Mouse (Mus musculus): Measurements from ENCODE around the gene Gckr.
A peak's percentile ranks its signal among the peaks of the same experiment; 100 is the strongest.

Gene Gckr

GRCm38 (mm10) chr5:31297047-31297757 is at the start of gene Gckr:
Gene Gckr (plus strand): TSS chr5:31297443.
- DNase-seq (ENCODE audit: low spot score in 2 of 2), result no peak

GRCm38 (mm10) chr5:31250716-31251115 is 46.5 kb upstream of the Gckr start:
- DNase-seq (ENCODE audit: low spot score in 2 of 2), result no peak

DNA sequence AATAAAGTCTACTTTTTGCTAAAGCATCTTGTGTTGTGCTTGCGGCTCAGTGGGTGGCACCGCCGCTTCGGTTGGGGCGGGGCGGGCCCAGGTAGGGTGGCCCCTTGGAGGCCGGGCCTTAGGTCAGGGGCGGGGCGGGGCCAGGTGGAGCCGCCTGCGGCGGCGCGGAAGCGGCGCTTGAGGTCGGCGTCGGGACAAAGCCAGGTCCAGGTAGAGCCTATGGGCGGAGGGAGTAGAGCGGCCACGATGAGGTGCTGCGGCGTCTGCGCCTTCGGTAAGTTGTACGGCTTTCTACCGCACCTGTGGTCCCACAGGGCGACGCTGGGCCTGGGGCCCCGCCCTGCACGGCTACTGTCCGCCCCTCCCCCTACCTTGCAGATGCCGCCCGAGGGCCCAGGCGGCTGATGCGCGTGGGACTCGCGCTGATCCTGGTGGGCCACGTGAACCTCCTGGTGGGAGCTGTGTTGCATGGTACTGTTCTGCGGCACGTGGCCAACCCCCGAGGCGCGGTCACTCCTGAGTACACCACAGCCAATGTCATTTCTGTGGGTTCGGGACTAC is 45.6 kb upstream of the Gckr start, which contains the start of gene Krtcap3:
Krtcap3 (plus strand) TSS at position 151 of the 561 bp plus-strand sequence.
- DNase-seq (ENCODE audit: low spot score in 2 of 2), result peak in 1 of 2 experiments; percentile 38

DNA sequence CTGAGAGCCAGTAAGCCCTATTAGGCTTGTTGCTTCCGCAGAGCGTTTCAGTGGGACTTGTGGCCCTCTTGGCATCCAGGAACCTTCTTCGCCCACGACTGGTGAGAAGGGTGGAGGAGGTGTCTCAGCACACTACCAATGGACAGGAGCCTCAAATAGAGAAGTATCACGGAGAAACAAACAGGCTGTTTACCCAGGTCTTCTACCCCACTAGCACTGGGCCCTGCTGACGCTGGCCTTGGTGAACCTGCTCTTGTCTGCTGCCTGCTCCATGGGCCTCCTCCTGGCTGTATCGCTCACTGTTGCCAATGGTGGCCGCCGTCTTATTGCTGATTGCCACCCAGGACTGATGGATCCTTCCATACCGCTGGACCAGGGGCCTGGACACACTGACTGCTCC is 45.1 kb upstream of the Gckr start:
- no peak for DNase-seq (ENCODE audit: low spot score in 2 of 2)

- no peak for DNase-seq (ENCODE audit: low spot score in 2 of 2)
These were observed 44.3 kb upstream of the Gckr start for GRCm38 (mm10) chr5:31252795-31253545.

GRCm38 (mm10) chr5:31253806-31254205 is 43.4 kb upstream of the Gckr start:
- no peak for DNase-seq (ENCODE audit: low spot score in 2 of 2)

DNA sequence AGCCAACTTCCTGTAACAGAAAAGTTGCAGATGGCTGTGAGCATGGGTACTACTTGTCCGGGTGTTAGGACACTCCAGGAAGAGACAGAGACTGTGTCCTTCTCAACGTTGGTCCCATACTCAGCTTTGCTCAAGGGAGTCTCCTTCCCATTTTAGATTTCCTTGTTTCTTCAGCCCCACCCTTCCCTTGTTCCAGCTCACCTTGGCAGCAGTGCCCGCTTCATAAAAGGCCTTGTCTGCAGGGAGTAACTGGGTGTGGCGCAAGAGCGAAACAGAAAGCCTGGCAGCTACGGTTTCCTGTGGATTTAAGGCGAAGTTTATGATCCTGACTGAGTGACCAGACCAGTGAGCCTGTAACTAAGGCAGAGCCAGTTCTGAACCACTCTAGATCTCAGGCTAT is 42.8 kb upstream of the Gckr start:
- no peak for DNase-seq (ENCODE audit: low spot score in 2 of 2)

- no peak for DNase-seq (ENCODE audit: low spot score in 2 of 2)
These were observed 42.3 kb upstream of the Gckr start for GRCm38 (mm10) chr5:31254901-31255300.

GRCm38 (mm10) chr5:31255381-31255780 is 41.9 kb upstream of the Gckr start:
- DNase-seq (ENCODE audit: low spot score in 2 of 2), result no peak

GRCm38 (mm10) chr5:31255971-31256370 is 41.3 kb upstream of the Gckr start:
- no peak for DNase-seq (ENCODE audit: low spot score in 2 of 2)

DNA sequence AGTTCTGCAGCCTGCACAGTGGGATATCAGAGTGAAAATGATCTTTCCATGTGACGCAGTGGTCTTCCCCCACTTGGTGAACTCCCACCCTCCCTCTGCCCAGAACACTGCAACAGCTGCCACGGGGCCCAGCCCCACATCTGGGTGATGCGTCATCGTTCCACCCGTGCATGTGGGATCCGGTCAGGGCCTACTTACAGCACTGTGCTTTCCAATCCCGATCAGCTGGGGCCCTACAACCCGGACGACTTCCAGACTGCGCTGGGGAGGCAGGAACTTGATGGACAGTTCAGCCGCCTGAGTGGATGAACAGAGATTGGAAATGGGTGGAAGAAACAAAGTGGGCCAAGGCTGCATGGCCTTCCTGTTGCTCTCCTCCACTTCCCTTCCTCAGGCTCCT is 39.6 kb upstream of the Gckr start:
- no peak for DNase-seq (ENCODE audit: low spot score in 2 of 2)

DNA sequence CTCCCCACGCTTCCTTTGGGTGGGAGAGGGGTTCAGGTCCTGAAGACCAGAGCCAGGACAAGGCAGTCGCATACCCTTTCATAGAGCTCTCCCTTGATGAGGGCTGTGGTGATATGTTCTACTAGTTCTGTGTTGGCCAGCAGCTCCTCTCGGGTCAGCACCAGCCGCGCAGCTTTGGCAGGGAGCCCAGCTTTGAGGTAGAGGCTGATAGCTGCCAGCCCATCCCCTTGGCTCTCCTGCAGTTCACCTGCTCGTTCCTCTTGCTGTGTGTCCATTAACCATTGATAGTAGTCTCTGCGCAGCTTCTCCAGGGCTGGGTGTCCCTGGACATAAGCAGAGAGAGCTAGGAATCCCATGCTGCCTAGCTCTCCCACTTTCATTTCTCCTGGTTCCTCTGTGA is 31.1 kb upstream of the Gckr start:
- no peak for DNase-seq (ENCODE audit: low spot score in 2 of 2)

GRCm38 (mm10) chr5:31267686-31268085 is 29.6 kb upstream of the Gckr start:
- DNase-seq (ENCODE audit: low spot score in 2 of 2), result no peak

- DNase-seq (ENCODE audit: low spot score in 2 of 2), result no peak
These were observed 24.2 kb upstream of the Gckr start for GRCm38 (mm10) chr5:31273018-31273417.

DNA sequence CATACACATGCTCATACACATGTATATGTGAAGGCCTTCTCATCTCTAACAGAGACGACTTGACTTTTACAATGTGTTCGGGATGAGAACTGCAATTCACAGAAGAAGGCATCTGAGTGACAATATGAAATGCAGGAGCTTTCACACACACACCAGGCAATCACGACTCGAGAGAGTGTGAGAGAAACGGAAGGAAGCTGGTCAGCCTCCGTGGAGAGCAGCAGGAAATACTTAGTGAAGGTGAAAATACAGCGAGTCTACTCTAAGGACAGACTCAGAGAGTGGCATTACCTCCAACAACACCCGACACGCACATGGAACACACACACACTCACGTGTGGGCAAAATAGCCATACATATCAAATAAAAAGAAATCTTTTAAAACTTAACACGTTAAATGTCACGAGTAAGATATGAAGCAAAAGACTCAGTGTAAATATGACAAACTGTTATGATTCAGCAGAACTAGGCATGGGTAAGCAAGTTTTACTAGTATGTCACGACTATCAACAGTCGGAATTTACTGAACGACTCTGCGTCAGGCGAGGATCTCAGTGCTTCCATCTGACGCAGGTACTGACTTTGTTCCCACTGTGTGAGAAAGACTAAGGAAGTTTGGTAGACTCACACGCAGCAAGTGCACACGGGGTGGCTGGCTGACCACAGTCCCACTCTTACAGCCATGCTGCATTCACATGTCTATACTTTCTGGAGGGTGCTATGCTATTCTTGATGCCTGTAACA is 17.8 kb upstream of the Gckr start:
- no peak for DNase-seq (ENCODE audit: low spot score in 2 of 2)

GRCm38 (mm10) chr5:31288225-31288624 is 9.0 kb upstream of the Gckr start:
- no peak for DNase-seq (ENCODE audit: low spot score in 2 of 2)

DNA sequence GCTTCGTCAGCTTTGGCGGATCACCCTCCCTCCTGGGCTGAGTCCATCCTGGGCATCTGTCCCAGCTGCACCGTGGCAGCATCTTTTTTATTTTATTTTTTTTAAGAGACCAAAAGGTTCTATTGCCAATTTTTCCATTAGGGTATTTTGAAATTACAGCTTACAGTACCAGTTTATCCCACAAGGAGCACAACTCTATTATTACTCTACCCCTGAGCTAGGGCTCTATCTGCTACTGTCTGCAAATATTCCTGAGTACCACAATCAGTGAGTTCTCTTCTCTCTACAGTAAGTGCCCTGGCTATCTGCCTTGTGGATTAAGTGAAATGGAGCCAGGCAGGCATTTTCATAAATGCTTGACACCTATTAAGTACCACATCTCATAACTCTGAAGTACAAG is 8.6 kb upstream of the Gckr start:
- DNase-seq (ENCODE audit: low spot score in 2 of 2), result no peak

- DNase-seq (ENCODE audit: low spot score in 2 of 2), result no peak
These were observed 7.5 kb upstream of the Gckr start for GRCm38 (mm10) chr5:31289626-31290230.

DNA sequence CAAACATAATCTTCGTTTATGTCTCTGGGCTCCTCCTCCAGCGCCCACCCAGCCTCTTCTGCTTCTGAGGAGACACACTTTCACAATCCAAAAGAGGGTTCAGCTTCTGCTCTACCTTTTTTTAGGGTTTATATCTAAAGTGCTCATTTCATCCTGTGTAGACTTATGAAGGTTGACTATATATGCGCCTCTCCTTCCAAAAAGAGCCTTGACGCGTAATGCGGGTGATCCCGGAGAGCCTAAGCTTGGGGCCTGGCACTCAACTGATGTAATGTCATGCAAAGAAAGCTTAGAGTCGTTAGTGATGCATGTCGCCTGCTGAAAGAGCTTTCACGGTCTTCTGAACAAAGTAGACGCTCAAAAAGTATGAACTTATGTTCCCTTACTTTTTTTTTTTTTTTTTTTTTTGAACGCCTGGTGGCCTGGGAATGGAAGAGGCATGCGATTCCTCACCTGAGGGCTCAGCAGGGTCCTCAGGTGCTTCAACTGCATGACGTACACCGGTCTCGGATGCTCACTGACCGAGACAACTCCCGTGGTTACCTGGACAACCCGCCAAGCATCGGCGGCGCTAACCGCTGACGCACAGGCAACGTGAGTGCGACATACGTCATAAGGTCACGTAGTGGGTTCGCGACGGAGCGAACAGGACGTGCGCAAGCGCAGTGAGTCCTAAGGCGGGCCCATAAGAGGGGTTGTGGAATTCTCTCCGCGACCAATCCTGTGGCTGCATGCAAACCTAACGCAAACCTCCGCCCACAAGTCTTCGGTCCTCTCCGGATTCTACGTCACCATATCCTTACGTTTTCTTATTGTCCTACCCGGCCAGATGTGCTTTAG is 6.5 kb upstream of the Gckr start, which contains the start of gene Ift172:
Ift172 (minus strand) TSS at position 596 of the 840 bp plus-strand sequence.
- DNase-seq (ENCODE audit: low spot score in 2 of 2), result peak; percentile 84 to 97

GRCm38 (mm10) chr5:31291361-31291688 is 5.9 kb upstream of the Gckr start:
- DNase-seq (ENCODE audit: low spot score in 2 of 2), result no peak
